Mouse (Mus musculus): ENCODE data around the gene Vsx1.

Vsx1 gene

GRCm38 (mm10) chr2:150667065-150667819 lies 21.9 kb downstream of the Vsx1 start:
- peak; percentile 64 for DNase-seq (ENCODE audit: low spot score)

- DNase-seq (ENCODE audit: low spot score), result no peak
These were observed 22.5 kb downstream of the Vsx1 start for GRCm38 (mm10) chr2:150666723-150667064.

GRCm38 (mm10) chr2:150665534-150666451 lies 23.4 kb downstream of the Vsx1 start:
- peak; percentile 81 for DNase-seq (ENCODE audit: low spot score)

- peak; percentile 54 for DNase-seq (ENCODE audit: low spot score)
These were observed 24.2 kb downstream of the Vsx1 start for GRCm38 (mm10) chr2:150665006-150665405.

GRCm38 (mm10) chr2:150664152-150664920 lies 24.8 kb downstream of the Vsx1 start:
- DNase-seq (ENCODE audit: low spot score), result peak; percentile 45

GRCm38 (mm10) chr2:150663255-150663654 lies 25.9 kb downstream of the Vsx1 start:
- DNase-seq (ENCODE audit: low spot score), result peak; percentile 60

- DNase-seq (ENCODE audit: low spot score), result no peak
These were observed 27.2 kb downstream of the Vsx1 start for GRCm38 (mm10) chr2:150662007-150662406.

GRCm38 (mm10) chr2:150660668-150661451 lies 28.3 kb downstream of the Vsx1 start:
- DNase-seq (ENCODE audit: low spot score), result no peak

GRCm38 (mm10) chr2:150660049-150660448 lies 29.1 kb downstream of the Vsx1 start:
- no peak for DNase-seq (ENCODE audit: low spot score)

- no peak for DNase-seq (ENCODE audit: low spot score)
These were observed 32.0 kb downstream of the Vsx1 start for GRCm38 (mm10) chr2:150656975-150657768.

GRCm38 (mm10) chr2:150656112-150656511 lies 33.0 kb downstream of the Vsx1 start:
- DNase-seq (ENCODE audit: low spot score), result no peak

GRCm38 (mm10) chr2:150655290-150655689 lies 33.9 kb downstream of the Vsx1 start:
- DNase-seq (ENCODE audit: low spot score), result no peak

- DNase-seq (ENCODE audit: low spot score), result no peak
These were observed 34.3 kb downstream of the Vsx1 start for GRCm38 (mm10) chr2:150654814-150655213.

- no peak for DNase-seq (ENCODE audit: low spot score)
These were observed 37.8 kb downstream of the Vsx1 start for GRCm38 (mm10) chr2:150651366-150651765.

GRCm38 (mm10) chr2:150650511-150651074 lies 38.6 kb downstream of the Vsx1 start:
- no peak for DNase-seq (ENCODE audit: low spot score)

- no peak for DNase-seq (ENCODE audit: low spot score)
These were observed 40.8 kb downstream of the Vsx1 start for GRCm38 (mm10) chr2:150648300-150648895.

- no peak for DNase-seq (ENCODE audit: low spot score)
These were observed 41.4 kb downstream of the Vsx1 start for GRCm38 (mm10) chr2:150647681-150648299.

- DNase-seq (ENCODE audit: low spot score), result no peak
These were observed 42.6 kb downstream of the Vsx1 start for GRCm38 (mm10) chr2:150646411-150647121.

GRCm38 (mm10) chr2:150645225-150645624 lies 43.9 kb downstream of the Vsx1 start:
- DNase-seq (ENCODE audit: low spot score), result no peak

Measured in c-Kit-positive CD71-positive TER-119-positive erythroid progenitor cells, embryonic 14.5 days (primary cell).